Mouse (Mus musculus) cerebellum, adult 8-10 months (tissue): ENCODE results near the gene Tmem51.
A peak's percentile ranks its signal among the peaks of the same experiment; 100 is the strongest.
"Not testable (repeated sequence)": the region's sequence is repeated elsewhere in the genome, so short reads cannot be mapped to it uniquely, and the experiment has no call there.

Experiments
- DNase-seq: peaks from one replicate; pipeline ENCODE4 v3.0.0; 2022

Gene Tmem51

DNA sequence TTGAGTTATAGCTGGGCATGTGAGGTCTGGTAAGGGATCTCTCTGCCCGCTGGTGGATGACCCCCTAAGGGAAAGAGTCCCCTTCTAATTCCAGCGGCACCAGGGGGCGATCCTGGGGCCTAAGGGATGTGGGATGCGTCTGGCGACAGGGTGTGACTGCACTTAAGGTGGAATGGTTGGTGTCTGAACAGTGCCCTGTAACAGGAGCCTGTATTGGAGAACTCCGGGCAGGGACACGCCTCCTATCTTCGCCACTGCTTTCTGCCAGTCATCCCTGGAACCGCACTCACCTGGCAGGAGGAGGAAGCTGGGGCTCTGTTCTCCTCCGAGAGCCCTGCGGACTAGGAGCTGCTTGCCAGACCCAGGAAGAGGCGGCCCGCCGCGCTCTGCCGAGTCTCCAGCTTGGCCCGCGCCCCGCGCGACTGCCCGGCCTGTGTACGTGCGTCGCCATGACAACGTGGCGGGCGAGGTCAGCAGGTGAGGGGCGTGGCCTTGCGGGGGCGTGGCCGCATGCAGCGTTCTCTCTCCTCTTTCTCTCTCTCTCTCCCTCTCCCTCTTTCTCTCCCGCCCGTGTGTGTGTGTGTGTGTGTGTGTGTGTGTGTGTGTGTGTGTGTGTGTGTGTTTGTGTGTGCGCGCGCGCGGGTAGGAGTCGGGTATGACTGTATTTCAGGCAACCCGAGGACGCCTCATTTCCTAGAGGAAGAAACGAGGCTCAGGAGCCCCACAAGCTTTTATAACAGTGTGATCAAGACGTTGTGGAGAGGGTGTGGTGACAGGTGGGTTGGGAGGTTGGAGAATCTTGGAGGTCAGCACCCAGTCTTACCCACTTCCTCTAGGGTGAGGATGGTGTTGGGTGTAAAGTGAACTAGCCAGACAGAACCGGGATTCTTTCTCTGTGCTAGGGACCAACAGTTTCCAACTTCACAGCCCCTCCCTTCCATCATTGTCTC lies 69.2 kb downstream of the Tmem51 start, which contains the start of gene Fhad1:
Fhad1 (minus strand) TSS at position 424 of the 950 bp plus-strand sequence.
- peak; percentile 77 for DNase-seq

- DNase-seq, result no peak
Measured at GRCm38 (mm10) chr4:142011236-142011635, 72.9 kb downstream of the Tmem51 start.

DNA sequence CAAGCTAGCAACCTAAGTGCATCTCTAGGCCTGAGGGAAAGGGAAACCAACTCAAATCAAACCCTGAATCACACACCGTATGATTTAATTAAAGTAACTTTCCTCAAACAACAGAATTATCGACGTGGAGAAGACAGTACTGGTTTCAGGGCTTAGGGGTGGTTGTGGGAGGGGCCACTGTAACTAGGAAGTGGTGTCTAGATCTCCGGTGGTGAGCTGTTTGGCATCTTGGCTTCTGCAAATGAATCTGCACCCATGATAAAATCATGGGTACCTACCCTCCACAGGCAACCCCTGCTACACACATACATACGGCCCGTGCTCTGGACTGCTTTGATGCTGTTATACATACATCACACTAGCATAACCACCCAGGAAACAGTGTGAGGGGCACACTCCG lies 73.7 kb downstream of the Tmem51 start:
- DNase-seq, result no peak

GRCm38 (mm10) chr4:142008206-142008605 lies 75.9 kb downstream of the Tmem51 start:
- no peak for DNase-seq

DNA sequence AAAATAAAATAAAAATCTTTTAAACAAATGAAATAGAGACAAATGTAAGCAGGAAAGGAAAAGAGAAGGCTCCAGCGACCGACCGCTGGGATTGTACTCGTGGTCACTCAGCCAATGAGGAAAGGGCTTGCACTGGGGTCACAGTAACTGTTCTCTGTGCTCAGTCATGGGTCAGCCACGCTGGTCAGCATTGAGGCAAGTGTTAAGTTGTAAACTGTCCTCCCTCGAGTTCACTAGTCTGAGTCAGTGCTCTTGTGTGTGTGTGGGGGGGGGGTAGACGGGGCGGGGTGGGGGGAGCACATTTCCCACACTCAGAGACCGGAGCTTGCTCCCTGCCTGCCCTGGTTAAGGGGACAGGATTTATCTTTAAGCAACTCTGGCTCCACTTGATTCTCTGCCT lies 83.5 kb downstream of the Tmem51 start:
- DNase-seq, result no peak

DNA sequence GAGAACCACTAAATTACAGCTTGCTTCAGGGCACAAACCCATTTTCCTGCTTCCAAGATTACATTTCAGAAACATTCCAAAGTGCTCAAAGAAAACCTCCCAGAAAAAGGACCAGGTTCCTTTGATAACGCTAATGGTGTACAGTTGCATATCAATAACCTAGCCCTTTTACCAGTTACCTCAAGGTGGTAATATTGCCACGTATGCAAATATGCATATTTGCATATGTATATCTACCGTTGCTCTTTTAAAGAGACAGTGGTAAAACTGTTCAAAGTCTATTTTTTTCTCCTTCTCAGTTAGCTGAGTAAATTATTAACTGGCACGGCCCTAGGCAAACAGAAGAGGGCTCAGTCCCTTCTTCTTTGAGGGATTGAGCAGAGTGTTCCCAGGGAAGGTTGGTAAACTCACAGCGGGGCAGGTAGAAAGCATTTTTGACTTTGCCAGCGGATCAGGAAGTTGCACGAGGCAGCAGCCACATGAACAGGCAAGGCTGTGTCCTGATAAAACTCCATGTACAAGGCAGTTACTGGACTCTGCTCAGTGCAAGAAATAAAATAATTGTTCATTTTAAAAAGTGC lies 84.5 kb downstream of the Tmem51 start:
- DNase-seq, result no peak

DNA sequence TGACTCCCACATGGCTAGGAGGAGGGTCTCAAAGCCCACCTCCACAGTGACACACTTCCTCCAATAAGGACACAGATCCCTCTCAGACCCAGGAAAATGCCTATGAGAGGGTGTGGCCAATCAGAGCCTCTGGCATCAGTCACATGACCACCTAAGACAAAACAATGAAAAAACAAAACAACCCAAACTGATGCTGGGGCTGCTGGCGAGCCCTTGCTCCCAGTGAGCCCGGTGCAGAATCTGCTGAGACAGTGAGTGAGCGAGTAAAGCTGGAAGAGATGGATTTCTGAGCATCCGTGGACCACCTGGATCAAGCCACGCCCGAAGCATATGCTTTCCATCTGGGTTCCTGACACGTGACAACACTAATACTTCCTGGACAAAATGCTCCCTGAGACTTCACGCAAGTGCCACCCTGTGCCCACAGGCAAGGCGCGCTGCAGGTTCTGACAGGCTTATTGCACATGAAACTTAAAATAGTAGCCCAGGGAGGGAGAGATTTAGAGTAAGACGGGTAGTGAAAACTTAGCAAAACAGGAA lies 85.8 kb downstream of the Tmem51 start:
- no peak for DNase-seq

- no peak for DNase-seq
Measured at GRCm38 (mm10) chr4:141996880-141997279, 87.2 kb downstream of the Tmem51 start.

GRCm38 (mm10) chr4:141996086-141996485 lies 88.0 kb downstream of the Tmem51 start:
- no peak for DNase-seq

- DNase-seq, result not testable (repeated sequence)
Measured at GRCm38 (mm10) chr4:141994062-141994471, 90.0 kb downstream of the Tmem51 start.

DNA sequence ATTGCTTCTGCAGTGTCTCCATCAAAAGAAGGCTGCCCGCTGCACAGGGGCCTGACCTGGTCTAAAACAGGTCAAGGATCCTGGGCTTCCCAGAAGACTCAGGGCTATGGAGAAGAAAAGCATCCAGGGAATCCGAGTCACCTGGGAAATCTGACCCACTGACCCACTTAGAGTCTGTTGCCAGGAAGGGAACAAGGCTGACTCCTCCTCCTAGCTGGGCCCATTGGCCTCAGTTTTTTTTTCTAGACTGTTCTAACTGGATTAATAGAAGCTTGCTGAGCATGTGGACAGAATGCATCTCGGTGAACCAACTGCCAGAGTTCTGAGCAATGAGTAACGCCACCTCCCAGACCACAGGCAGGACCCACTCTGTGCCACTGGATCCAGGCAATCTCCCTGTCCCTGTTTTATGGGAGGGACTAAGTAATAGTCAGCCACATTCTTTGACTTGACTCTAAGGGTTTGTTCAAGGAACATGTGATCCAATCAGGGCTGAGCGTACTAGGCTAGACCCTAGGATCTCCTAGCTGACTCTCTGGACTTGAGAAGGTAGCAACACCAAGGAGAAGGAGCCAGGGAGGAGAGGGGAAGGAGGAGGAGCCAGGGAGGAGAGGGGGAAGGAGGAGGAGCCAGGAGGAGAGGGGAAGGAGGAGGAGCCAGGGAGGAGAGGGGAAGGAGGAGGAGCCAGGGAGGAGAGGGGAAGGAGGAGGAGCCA lies 90.6 kb downstream of the Tmem51 start:
- no peak for DNase-seq

DNA sequence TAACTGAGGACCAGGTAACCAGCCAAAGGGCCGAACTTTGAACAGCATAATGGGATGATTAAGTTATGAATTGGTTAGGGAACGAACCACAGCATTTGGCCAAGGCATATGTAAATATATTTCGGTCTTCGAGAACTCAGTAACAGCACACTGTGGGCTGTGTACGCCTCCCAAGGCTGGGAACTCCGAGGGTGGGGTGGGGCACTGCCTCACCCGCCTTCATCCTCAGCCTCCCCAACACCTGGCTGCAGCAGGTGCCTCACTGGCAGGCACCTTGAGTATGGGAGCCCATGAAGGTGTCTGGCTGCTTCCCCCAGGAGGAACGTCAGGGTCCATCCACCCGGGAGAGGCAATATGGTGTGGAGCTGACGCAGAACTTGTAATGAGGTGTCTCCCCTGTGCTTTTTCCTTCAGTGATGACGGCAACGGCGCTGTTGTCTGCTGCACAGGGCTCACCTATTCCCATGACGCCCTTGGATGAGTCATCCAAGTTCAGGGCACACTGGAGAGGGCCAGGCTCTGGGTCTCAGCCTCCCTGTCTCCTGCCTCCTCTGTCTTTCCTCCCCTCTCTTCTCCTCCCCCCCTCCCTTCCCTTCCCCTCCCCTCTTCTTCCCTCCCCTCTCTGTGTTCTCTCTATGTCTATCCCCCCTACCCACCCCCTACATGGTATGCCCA lies 91.4 kb downstream of the Tmem51 start:
- no peak for DNase-seq

GRCm38 (mm10) chr4:141988178-141988577 lies 95.9 kb downstream of the Tmem51 start:
- DNase-seq, result no peak

GRCm38 (mm10) chr4:141983689-141984088 lies 100.4 kb downstream of the Tmem51 start:
- DNase-seq, result no peak

DNA sequence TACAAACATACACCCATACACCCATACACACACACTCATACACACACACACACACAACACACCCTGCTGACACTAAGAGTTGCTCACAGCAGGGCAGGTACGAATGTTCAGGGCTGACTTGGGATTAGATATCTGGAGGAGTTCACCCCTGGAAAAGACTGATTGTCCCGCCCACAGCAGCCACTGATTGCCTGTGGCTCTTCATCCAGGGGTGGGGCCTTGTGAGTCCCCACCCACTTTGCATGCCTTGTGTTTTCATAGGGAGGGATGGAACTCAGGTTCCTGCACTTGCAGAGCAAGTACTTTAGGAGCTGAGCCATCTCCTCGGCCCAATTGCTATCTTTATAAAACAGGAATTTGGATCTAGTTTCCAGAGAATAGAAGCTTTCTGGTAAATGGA lies 102.6 kb downstream of the Tmem51 start:
- no peak for DNase-seq
